Mouse (Mus musculus): ENCODE measurements around the gene Vmn1r58.
"Not testable (repeated sequence)": the region's sequence is repeated elsewhere in the genome, so short reads cannot be mapped to it uniquely, and the experiment has no call there.

Gene Vmn1r58

GRCm38 (mm10) chr7:5413296-5413695 lies at the start of gene Vmn1r58:
Vmn1r58 (minus strand) TSS chr7:5413396.
- DNase-seq (ENCODE audit: low spot score) = not testable (repeated sequence)

- no peak for DNase-seq (ENCODE audit: low spot score)
Measured at GRCm38 (mm10) chr7:5456674-5457073, 43.5 kb upstream of the Vmn1r58 start, which contains the start of gene Vmn1r59. Vmn1r59 (minus strand) TSS chr7:5456774.

DNA sequence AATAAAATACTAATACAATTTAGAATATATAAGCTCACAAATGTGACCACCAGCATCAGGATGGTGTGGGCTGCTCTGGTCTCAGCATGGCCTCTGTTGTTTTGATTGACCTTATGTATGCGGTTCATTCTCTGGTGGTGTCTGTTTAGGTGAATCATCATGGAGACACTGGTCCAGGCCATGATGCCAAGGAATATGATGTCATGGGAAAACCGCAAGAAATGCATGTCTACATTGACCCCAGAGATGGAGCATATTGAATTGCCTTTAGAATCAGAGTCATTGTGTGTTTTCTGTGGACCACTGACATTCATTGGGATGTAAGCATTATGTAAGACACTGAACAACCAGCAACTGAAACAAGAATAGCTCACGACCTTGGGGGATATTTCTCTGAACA lies 40.8 kb upstream of the Vmn1r58 start:
- not testable (repeated sequence) for DNase-seq (ENCODE audit: low spot score)

DNA sequence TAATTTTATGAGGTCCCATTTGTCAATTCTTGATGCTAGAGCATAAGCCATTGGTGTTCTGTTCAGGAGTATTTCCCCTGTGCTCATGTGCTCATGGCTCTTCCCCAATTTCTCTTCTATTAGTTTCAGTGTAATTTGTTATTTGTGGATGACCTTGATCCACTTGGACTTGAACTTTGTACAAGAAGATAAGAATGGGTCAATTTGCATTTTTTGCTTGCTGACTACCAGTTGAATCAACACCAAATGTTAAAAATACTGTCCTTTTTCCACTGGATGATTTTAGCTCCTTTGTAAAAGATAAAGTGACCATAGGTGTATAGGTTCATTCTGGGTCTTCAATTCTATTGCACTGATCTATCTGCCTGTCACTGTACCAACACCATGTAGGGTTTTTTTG lies 35.4 kb upstream of the Vmn1r58 start:
- DNase-seq (ENCODE audit: low spot score) = no peak

- no peak for DNase-seq (ENCODE audit: low spot score)
Measured at GRCm38 (mm10) chr7:5406201-5406600, 7.0 kb downstream of the Vmn1r58 start.

- no peak for DNase-seq (ENCODE audit: low spot score)
Measured at GRCm38 (mm10) chr7:5366724-5367123, 46.5 kb downstream of the Vmn1r58 start.

DNA sequence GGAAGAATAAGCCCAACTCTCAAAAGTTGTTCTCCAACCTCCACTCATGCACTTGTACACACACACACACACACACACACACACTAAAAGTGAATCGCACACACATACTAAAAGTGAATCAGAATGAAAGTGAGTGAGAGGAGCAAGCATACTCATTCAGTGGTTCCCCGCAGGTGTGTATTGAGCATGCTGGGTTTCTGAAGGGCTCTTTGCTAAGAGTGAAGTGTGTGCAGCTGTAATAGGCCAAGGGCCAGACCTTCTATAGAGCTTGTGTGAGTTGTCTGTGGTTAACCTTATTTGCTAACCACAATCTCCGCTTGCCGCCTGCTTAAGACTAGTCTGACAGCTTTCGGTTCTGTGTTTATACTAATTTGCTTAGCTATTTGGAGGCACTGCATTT lies 49.6 kb downstream of the Vmn1r58 start:
- DNase-seq (ENCODE audit: low spot score) = no peak

Data from T-cell, adult 2 months (primary cell).